Mouse (Mus musculus): ENCODE measurements around the gene Ube2g2.

DNA sequence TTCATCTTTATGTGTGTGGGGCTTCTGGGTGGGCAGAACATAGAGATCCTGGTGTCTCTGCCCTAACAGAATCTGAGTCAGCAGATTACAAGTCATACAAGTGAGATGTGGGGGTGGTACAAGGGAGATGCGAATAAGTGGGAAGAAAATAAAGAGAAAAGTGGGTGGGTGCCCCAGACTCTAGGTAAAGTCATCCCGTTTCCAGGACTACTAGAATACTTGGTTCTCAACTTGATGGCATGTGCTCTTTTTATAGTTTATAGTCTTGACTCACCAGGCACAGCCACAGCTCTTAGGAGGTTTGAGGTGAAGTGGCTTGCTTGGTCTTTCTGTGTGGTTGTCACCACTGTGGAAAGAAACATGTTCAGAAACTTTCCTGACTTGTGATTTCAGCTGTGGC, 26.0 kb upstream of the Ube2g2 start:
- TF ChIP-seq CTCF (IDR thresholded peaks at IDR 0.05; ENCODE audit: low read depth) (no peak), EP300 (IDR thresholded peaks at IDR 0.05; ENCODE audit: low read depth) (no peak)

All from liver, embryonic 14.5 days (tissue).